Mouse (Mus musculus) stomach, embryonic 14.5 days (tissue): ENCODE measurements around the gene Rpap3. TPM values are rescaled to one million over a fixed set of nuclear protein-coding genes. Genes with fewer than 3 reads are reported as not detected.

ENCODE experiments used
- ATAC-seq: fragments of 200-750 bp; cut with Nextera tagmentation; 2 replicates; pipeline ENCODE4 v1.8.0; 2017; ENCODE audit warnings: low read depth, moderate TSS enrichment; ENCODE audit not compliant: insufficient number of reproducible peaks, insufficient read depth, low FRiP score
- H3K27ac ChIP-seq: fragments of 300-500 bp; sonication (generic); 2 replicates; pipeline ENCODE4 v1.5.1; 2014; ENCODE audit warnings: mild to moderate bottlenecking, low read length, moderate library complexity, mixed read lengths
- H3K27me3 ChIP-seq: fragments of 300-500 bp; sonication (generic); 2 replicates; pipeline ENCODE4 v1.6.1; 2014; ENCODE audit warnings: low read length, control low read depth, mixed read lengths; ENCODE audit not compliant: control insufficient read depth, insufficient read depth
- H3K36me3 ChIP-seq: fragments of 300-500 bp; sonication (generic); 2 replicates; pipeline ENCODE4 v1.6.1; 2014; ENCODE audit warnings: mild to moderate bottlenecking, control low read depth, low read length, moderate library complexity, mixed read lengths; ENCODE audit not compliant: control insufficient read depth, insufficient read depth
- H3K4me1 ChIP-seq: fragments of 300-500 bp; sonication (generic); 2 replicates; pipeline ENCODE4 v1.6.1; 2014; ENCODE audit warnings: low read length, control low read depth, mixed read lengths; ENCODE audit not compliant: control insufficient read depth, insufficient read depth
- H3K4me2 ChIP-seq: fragments of 300-500 bp; sonication (generic); replicated peaks from 2 replicates; pipeline ENCODE4 v1.6.1; 2014; ENCODE audit warnings: low read depth, low read length, control low read depth
- H3K4me3 ChIP-seq: fragments of 300-500 bp; sonication (generic); 2 replicates; pipeline ENCODE4 v1.5.1; 2014; ENCODE audit warnings: low read depth, low read length, control low read depth
- H3K9ac ChIP-seq: fragments of 300-500 bp; sonication (generic); replicated peaks from 2 replicates; pipeline ENCODE4 v1.6.1; 2014; ENCODE audit warnings: low read depth, mild to moderate bottlenecking, control low read depth, low read length, moderate library complexity, mixed read lengths
- H3K9me3 ChIP-seq: fragments of 300-500 bp; sonication (generic); 2 replicates; pipeline ENCODE4 v1.6.1; 2016; ENCODE audit warnings: low read depth, low read length, control low read depth; ENCODE audit not compliant: control insufficient read depth
- WGBS: fragments of 180-500 bp; shearing (Covaris S2); extraction: QIAGEN DNeasy Blood & Tissue Kit; methylation state at CpG from one replicate; pipeline ENCODE4 v1.1.7; 2014; 5-methylcytosine and 5-hydroxymethylcytosine counted together
- polyA plus RNA-seq: library from polyadenylated mRNA; unstranded; fragments of >200 nt; fragmentation: Nextera tagmentation; extraction: Ambion mirVana; gene quantifications from 2 replicates; pipeline ENCODE4 v1.2.1, GENCODE M21; 2014

Gene Rpap3
- polyA plus RNA-seq, 1 experiment from 2014 or later = 32.6 TPM

GRCm38 (mm10) chr15:97720026-97720675, 14.5 kb upstream of the Rpap3 start:
- no peak overlapping the region for H3K9ac ChIP-seq
- no peak overlapping the region for H3K4me3 ChIP-seq
- no peaks in the 10 kb centered on the region for H3K36me3 ChIP-seq
- no peaks in the 10 kb centered on the region for H3K4me1 ChIP-seq
- WGBS = 73% methylated on average over 12 of the region's 12 CpGs
- no peak for ATAC-seq
- H3K4me2 ChIP-seq = no peak overlapping the region
- H3K9me3 ChIP-seq = no peaks in the 10 kb centered on the region
- H3K27ac ChIP-seq = no peak overlapping the region
- H3K27me3 ChIP-seq = no peaks in the 10 kb centered on the region

- Histone ChIP-seq H3K27me3 (no peaks in the 10 kb centered on the region), H3K9me3 (no peaks in the 10 kb centered on the region), H3K27ac (no peak overlapping the region), H3K4me3 (no peak overlapping the region), H3K36me3 (no peaks in the 10 kb centered on the region), H3K4me1 (no peaks in the 10 kb centered on the region), H3K4me2 (no peak overlapping the region), H3K9ac (no peak overlapping the region)
- ATAC-seq = no peak
- WGBS = 92% methylated on average over 12 of the region's 12 CpGs
Measured at GRCm38 (mm10) chr15:97719494-97719893, 13.9 kb upstream of the Rpap3 start.

- Histone ChIP-seq H3K9me3 (no peaks in the 10 kb centered on the region), H3K4me2 (no peak overlapping the region), H3K4me1 (no peaks in the 10 kb centered on the region), H3K9ac (no peak overlapping the region), H3K27ac (no peak overlapping the region), H3K36me3 (no peaks in the 10 kb centered on the region), H3K27me3 (no peaks in the 10 kb centered on the region), H3K4me3 (no peak overlapping the region)
- 83% methylated on average over 8 of the region's 8 CpGs for WGBS
- ATAC-seq = no peak
Measured at GRCm38 (mm10) chr15:97718535-97719155, 13.0 kb upstream of the Rpap3 start.

DNA sequence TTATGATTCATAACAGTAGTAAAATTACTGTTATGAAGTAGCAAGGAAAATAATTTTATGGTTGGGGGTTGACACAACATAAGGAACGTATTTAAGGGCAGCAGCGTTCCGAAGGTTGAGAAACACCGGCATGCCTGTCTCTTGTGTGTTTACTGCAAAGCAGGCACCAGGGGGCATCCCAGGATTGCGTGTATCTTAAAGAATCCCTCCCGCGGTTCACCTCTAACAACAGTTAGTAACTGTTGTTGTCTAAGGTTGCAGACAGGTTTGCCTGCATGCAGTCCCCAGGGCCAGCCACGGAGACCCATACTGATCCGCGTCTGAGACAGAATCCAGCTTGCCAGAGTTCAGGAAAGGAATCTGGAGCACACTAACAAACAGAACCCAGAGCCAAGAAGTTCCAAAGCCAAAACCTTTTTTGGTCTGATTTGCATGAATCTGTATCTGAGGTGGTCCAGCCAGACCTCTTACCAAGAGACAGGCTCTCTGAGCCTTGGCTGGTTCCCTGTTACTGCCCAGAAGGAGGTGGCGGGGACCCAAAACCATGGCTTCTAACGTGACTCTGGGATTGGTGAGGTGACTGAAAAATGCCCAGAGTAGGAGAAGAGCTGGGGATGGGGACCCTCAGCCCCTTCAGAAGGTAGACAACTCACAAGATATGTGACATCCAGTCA, 12.4 kb upstream of the Rpap3 start:
- H3K9ac ChIP-seq = no peak overlapping the region
- H3K27ac ChIP-seq = no peak overlapping the region
- H3K4me3 ChIP-seq = no peak overlapping the region
- H3K36me3 ChIP-seq = no peaks in the 10 kb centered on the region
- no peaks in the 10 kb centered on the region for H3K27me3 ChIP-seq
- no peak for ATAC-seq
- H3K4me1 ChIP-seq = no peaks in the 10 kb centered on the region
- H3K9me3 ChIP-seq = no peaks in the 10 kb centered on the region
- WGBS = 21% methylated on average over 12 of the region's 12 CpGs
- H3K4me2 ChIP-seq = no peak overlapping the region

GRCm38 (mm10) chr15:97716782-97717181, 11.2 kb upstream of the Rpap3 start:
- no peaks in the 10 kb centered on the region for H3K4me1 ChIP-seq
- 89% methylated on average over 11 of the region's 11 CpGs for WGBS
- H3K36me3 ChIP-seq = no peaks in the 10 kb centered on the region
- no peak overlapping the region for H3K9ac ChIP-seq
- no peaks in the 10 kb centered on the region for H3K27me3 ChIP-seq
- H3K4me3 ChIP-seq = no peak overlapping the region
- ATAC-seq = no peak
- no peak overlapping the region for H3K4me2 ChIP-seq
- H3K9me3 ChIP-seq = no peaks in the 10 kb centered on the region
- H3K27ac ChIP-seq = no peak overlapping the region

DNA sequence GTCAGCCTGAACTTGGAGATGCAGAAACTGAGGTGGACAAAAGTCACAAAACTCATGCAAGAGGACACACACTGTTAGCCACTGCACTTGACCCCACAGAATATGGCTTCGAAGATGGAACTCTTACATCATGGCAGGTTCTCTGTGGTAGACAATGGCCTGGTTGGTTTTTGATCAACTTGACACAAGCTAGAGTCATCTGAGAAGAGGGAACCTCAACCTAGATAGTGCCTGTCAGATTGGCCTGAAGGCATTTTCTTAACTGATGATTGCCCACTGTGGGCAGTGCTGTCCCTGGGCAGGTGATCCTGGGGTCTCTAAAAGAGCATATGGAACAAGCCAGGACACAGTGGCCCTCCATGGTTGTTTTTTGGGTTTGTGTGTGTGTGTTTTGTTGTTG, 10.1 kb upstream of the Rpap3 start:
- H3K4me3 ChIP-seq = no peak overlapping the region
- H3K4me2 ChIP-seq = no peak overlapping the region
- H3K4me1 ChIP-seq = no peaks in the 10 kb centered on the region
- no peaks in the 10 kb centered on the region for H3K9me3 ChIP-seq
- H3K27ac ChIP-seq = no peak overlapping the region
- no peaks in the 10 kb centered on the region for H3K27me3 ChIP-seq
- no peak overlapping the region for H3K9ac ChIP-seq
- 93% methylated on average over 1 of the region's 1 CpGs for WGBS
- no peaks in the 10 kb centered on the region for H3K36me3 ChIP-seq
- ATAC-seq = no peak

DNA sequence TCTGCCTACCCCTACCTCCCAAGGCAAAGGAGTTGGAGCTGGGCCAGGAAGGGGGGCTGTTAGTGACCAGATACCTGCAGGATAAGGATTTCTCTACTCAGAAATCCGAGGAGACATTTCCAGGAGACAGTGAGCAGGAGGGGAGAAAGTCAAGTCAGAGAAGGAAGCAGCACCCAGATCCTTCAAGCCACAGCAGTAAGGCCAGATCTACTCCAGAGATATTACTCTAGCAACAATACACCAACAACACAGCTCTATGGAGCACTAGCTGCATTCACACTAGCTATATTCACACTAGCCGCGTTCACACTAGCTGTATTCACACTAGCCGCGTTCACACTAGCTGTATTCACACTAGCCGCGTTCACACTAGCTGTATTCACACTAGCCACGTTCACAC, 9.5 kb upstream of the Rpap3 start:
- no peak overlapping the region for H3K4me3 ChIP-seq
- no peak overlapping the region for H3K9ac ChIP-seq
- no peak overlapping the region for H3K4me2 ChIP-seq
- 87% methylated on average over 8 of the region's 8 CpGs for whole genome bisulfite sequencing
- H3K36me3 ChIP-seq = no peaks in the 10 kb centered on the region
- no peak for ATAC-seq
- H3K9me3 ChIP-seq = no peaks in the 10 kb centered on the region
- no peaks in the 10 kb centered on the region for H3K27me3 ChIP-seq
- no peaks in the 10 kb centered on the region for H3K4me1 ChIP-seq
- no peak overlapping the region for H3K27ac ChIP-seq

- no peak for ATAC-seq
- H3K9ac ChIP-seq = no peak overlapping the region
- no peaks in the 10 kb centered on the region for H3K9me3 ChIP-seq
- H3K4me1 ChIP-seq = no peaks in the 10 kb centered on the region
- H3K4me2 ChIP-seq = no peak overlapping the region
- H3K4me3 ChIP-seq = no peak overlapping the region
- no peaks in the 10 kb centered on the region for H3K27me3 ChIP-seq
- WGBS = 63% methylated on average over 6 of the region's 6 CpGs
- H3K27ac ChIP-seq = no peak overlapping the region
- no peaks in the 10 kb centered on the region for H3K36me3 ChIP-seq
Measured at GRCm38 (mm10) chr15:97712546-97712945, 6.9 kb upstream of the Rpap3 start.
